ENCODE assay signal across 11 mouse cellular contexts in genomic region chr19:53464135-53464534, GRCm38 (mm10).
DNase-seq lines count a peak whose midpoint lies in the region; ATAC-seq and TF ChIP-seq lines count a peak whose summit lies in the region.
"Had no signal": no experiment of that assay in that cellular context is flagged by ENCODE, and none has a peak within 500 bp of the region (broad histone marks: within the 10 kb centered on the region; RNA-seq: fewer than 3 reads in every experiment).

No protein-coding gene starts in this region.

- no peaks in the 10 kb centered on the region for H3K36me3 ChIP-seq in lung, embryonic 16.5 days (ENCODE audit: control insufficient read depth, insufficient read depth, low read length)
- H3K36me3 ChIP-seq in stomach, postnatal 0 days (ENCODE audit: control insufficient read depth, insufficient read depth, low read length) = no peaks in the 10 kb centered on the region
- H3K36me3 ChIP-seq: limb, embryonic 15.5 days had no signal

- H3K9ac ChIP-seq in lung, embryonic 16.5 days (ENCODE audit: low read length) = no peak overlapping the region
- no peak overlapping the region for H3K9ac ChIP-seq in stomach, postnatal 0 days (ENCODE audit: low read length)
- H3K9ac ChIP-seq: limb, embryonic 15.5 days had no signal

- no peak overlapping the region for H3K27ac ChIP-seq in lung, embryonic 16.5 days (ENCODE audit: low read length)
- peak overlapping the region; percentile 52 for H3K27ac ChIP-seq in bone marrow macrophage, adult 2 months (ENCODE audit: insufficient read depth, low read depth, low read length)
- no peak overlapping the region for H3K27ac ChIP-seq in stomach, postnatal 0 days (replicated peaks)
- H3K27ac ChIP-seq: limb, embryonic 15.5 days had no signal

- H3K9me3 ChIP-seq in lung, embryonic 16.5 days (ENCODE audit: control insufficient read depth, low read length) = peaks cover 3% of the 10 kb centered on the region; the same call in 1 of the 2 replicates
- H3K9me3 ChIP-seq in stomach, postnatal 0 days (ENCODE audit: control insufficient read depth, low read length) = no peaks in the 10 kb centered on the region
- H3K9me3 ChIP-seq: limb, embryonic 15.5 days had no signal

- no peak for TF ChIP-seq POLR2A in bone marrow macrophage, adult 2 months (IDR thresholded peaks at IDR 0.05; ENCODE audit: borderline replicate concordance, low read depth, low read length)

- H3K4me1 ChIP-seq in lung, embryonic 16.5 days (replicated peaks; ENCODE audit: control insufficient read depth, insufficient read depth, low read length) = peaks cover 5% of the 10 kb centered on the region; the same call in 1 of the 2 replicates
- H3K4me1 ChIP-seq in bone marrow macrophage, adult 2 months (ENCODE audit: control insufficient read depth, insufficient read depth, low read length) = peaks cover 21% of the 10 kb centered on the region
- H3K4me1 ChIP-seq in stomach, postnatal 0 days (replicated peaks; ENCODE audit: control insufficient read depth, insufficient read depth) = peaks cover under 1% of the 10 kb centered on the region; the same call in 1 of the 2 replicates

- WGBS in lung, embryonic 16.5 days = 56% methylated on average over 3 of the region's 3 CpGs
- WGBS in stomach, postnatal 0 days = 60% methylated on average over 3 of the region's 3 CpGs

- no peak for ATAC-seq in cerebellum, adult (ENCODE audit: insufficient number of reproducible peaks, low FRiP score, low TSS enrichment)
- 0 out of 2 replicates have a peak, but pooled peaks have one; percentile 18 for ATAC-seq in lung, embryonic 16.5 days (ENCODE audit: low read depth)
- no peak for ATAC-seq in stomach, postnatal 0 days (ENCODE audit: low FRiP score, low TSS enrichment)

- H3K4me3 ChIP-seq in lung, embryonic 16.5 days (ENCODE audit: low read length) = no peak overlapping the region
- H3K4me3 ChIP-seq in bone marrow macrophage, adult 2 months (ENCODE audit: insufficient read depth, low read length) = no peak overlapping the region
- H3K4me3 ChIP-seq in stomach, postnatal 0 days (ENCODE audit: low read depth, low read length) = no peak overlapping the region
- H3K4me3 ChIP-seq: limb, embryonic 15.5 days had no signal

- no peak overlapping the region for H3K4me2 ChIP-seq in lung, embryonic 16.5 days (ENCODE audit: low read depth, low read length)
- H3K4me2 ChIP-seq in stomach, postnatal 0 days (replicated peaks; ENCODE audit: low read depth) = no peak overlapping the region
- H3K4me2 ChIP-seq: limb, embryonic 15.5 days had no signal

- no peak for TF ChIP-seq CTCF in bone marrow macrophage, adult 2 months (IDR thresholded peaks at IDR 0.05; ENCODE audit: low read depth, low read length)
- TF ChIP-seq CTCF in stomach, postnatal 0 days (IDR thresholded peaks at IDR 0.05; ENCODE audit: low read depth) = no peak

- DNase-seq in cerebellum, adult 9-11 months = peak; percentile 52
- no peak for DNase-seq in lung, postnatal 36 days
- peak; percentile 21 to 29 for DNase-seq in natural killer cell, adult 2 months (ENCODE audit: low spot score in 2 of 2)
- no peak for DNase-seq in embryo, embryonic 9.5 days (ENCODE audit: extremely low spot score)
- no peak for DNase-seq in stomach, postnatal 0 days (ENCODE audit: low spot score)
- DNase-seq: heart, postnatal 14 days; right cerebral cortex, adult 18-20 months had no signal

- H3K27me3 ChIP-seq in lung, embryonic 16.5 days (ENCODE audit: control insufficient read depth, insufficient read depth, low read depth, low read length) = no peaks in the 10 kb centered on the region
- no peaks in the 10 kb centered on the region for H3K27me3 ChIP-seq in stomach, postnatal 0 days (ENCODE audit: control insufficient read depth, insufficient read depth, low read length)

- TF ChIP-seq EP300 in stomach, postnatal 0 days (optimal IDR thresholded peaks at IDR 0.05) = no peak

Comparison
In these comparisons a context has a peak if more than half of its experiments do, and no peak if none do; other contexts are left out.
1. DNase-seq: peak in cerebellum, adult 9-11 months (single experiment) and natural killer cell, adult 2 months (2 of 2); none in lung, postnatal 36 days (single experiment), embryo, embryonic 9.5 days (single experiment) and stomach, postnatal 0 days (single experiment).